In the genomic region with DNA sequence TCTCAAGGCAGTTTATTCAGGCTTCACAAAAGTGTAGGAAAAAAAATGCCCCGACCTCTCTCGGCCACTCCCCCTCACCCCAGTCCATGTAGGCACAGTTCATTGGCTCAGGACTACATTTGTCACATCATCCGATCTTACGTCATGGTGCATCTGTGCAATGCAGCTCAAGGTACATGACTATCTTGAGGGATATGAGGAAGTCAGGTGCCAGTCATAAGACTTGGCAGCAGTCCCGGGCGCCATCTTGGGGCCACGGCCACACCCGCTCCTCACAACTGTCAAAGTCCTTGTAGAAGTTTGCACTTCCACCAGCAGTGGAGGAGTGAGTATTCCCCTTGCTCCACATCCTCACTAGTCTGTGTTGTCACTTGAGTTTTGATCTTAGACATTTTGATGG, we compare ENCODE assay signal across 14 mouse cellular contexts. TPM values are rescaled to one million over a fixed set of nuclear protein-coding genes. Genes with fewer than 3 reads are reported as not detected.
A peak's percentile ranks its signal among the peaks of the same experiment; 100 is the strongest.
DNase-seq lines count a peak whose midpoint lies in the region; TF ChIP-seq lines count a peak whose summit lies in the region.
"Not testable (repeated sequence)": the region's sequence is repeated elsewhere in the genome, so short reads cannot be mapped to it uniquely, and the experiment has no call there.
"Had no signal": no experiment of that assay in that cellular context is flagged by ENCODE, and none has a peak within 500 bp of the region (broad histone marks: within the 10 kb centered on the region; RNA-seq: fewer than 3 reads in every experiment).

No protein-coding gene starts in this region.

- 93% methylated on average over 8 of the region's 8 CpGs for WGBS in kidney, adult 2 months

- H3K9ac ChIP-seq in MEL (ENCODE audit: control insufficient read depth, low read depth, low read length, poor library complexity, severe bottlenecking): not testable (repeated sequence)

- H3K27me3 ChIP-seq in MEL (ENCODE audit: control insufficient read depth in 1 of 2, insufficient read depth in 2 of 2, low read length in 2 of 2); kidney, adult 2 months (replicated peaks; ENCODE audit: control insufficient read depth, insufficient read depth, low read length): not testable (repeated sequence)

- H3K9me3 ChIP-seq in MEL (replicated peaks; ENCODE audit: insufficient read depth, low read length): not testable (repeated sequence)

- H3K27ac ChIP-seq in MEL (ENCODE audit: control insufficient read depth, low read depth, low read length); kidney, adult 2 months (ENCODE audit: insufficient read depth, low read depth, low read length): not testable (repeated sequence)

- DNase-seq in 3134 (ENCODE audit: extremely low read depth, insufficient read length, low spot score): peak; percentile 9
- peak; percentile 38 for DNase-seq in 416B (ENCODE audit: low read depth)
- DNase-seq in MEL (ENCODE audit: low read depth, low spot score): peak; percentile 53
- DNase-seq in MEL-GATA-1-ER (ENCODE audit: extremely low read depth, low read depth): peak; percentile 2
- peak; percentile 76 for DNase-seq in heart, adult 11 months
- peak; percentile 23 for DNase-seq in kidney, adult 2 months
- DNase-seq in kidney, adult 9 months: peak; percentile 11

- not testable (repeated sequence) for H3K4me3 ChIP-seq in MEL (ENCODE audit: control insufficient read depth in 1 of 2, insufficient read depth in 1 of 2, low read depth in 2 of 2, low read length in 2 of 2); kidney, adult 2 months (ENCODE audit: insufficient read depth, low read depth, low read length)

- not testable (repeated sequence) for TF ChIP-seq RAD21 in MEL (IDR thresholded peaks at IDR 0.05; ENCODE audit: low read depth, low read length)

- not testable (repeated sequence) for H3K36me3 ChIP-seq in MEL (ENCODE audit: control insufficient read depth in 1 of 2, insufficient read depth in 2 of 2, low read length in 2 of 2); kidney, adult 2 months (ENCODE audit: control insufficient read depth, insufficient read depth, low read length)

- TF ChIP-seq EP300 in MEL (IDR thresholded peaks at IDR 0.05; ENCODE audit: low read depth in 1 of 2, low read length in 2 of 2): not testable (repeated sequence)

- not testable (repeated sequence) for H3K4me1 ChIP-seq in MEL (ENCODE audit: control insufficient read depth in 1 of 2, insufficient read depth in 2 of 2, low read length in 2 of 2); kidney, adult 2 months (ENCODE audit: control insufficient read depth, insufficient read depth, low read length)

- not testable (repeated sequence) for TF ChIP-seq POLR2A in MEL (IDR thresholded peaks at IDR 0.05; ENCODE audit: control insufficient read depth in 1 of 2, insufficient read depth in 1 of 2, low read depth in 1 of 2, low read length in 2 of 2, poor library complexity in 1 of 2); kidney, adult 2 months (IDR thresholded peaks at IDR 0.05; ENCODE audit: low read depth, low read length)

- not testable (repeated sequence) for H3K79me2 ChIP-seq in MEL (ENCODE audit: control insufficient read depth, insufficient read depth, low read length, poor library complexity)

- not testable (repeated sequence) for TF ChIP-seq CTCF in MEL (IDR thresholded peaks at IDR 0.05 in 2 of 3, conservative IDR thresholded peaks at IDR 0.05 in 1 of 3; ENCODE audit: control insufficient read depth in 1 of 3, insufficient read depth in 1 of 3, low read depth in 2 of 3, low read length in 3 of 3, poor library complexity in 1 of 3, severe bottlenecking in 1 of 3); kidney, adult 2 months (conservative IDR thresholded peaks at IDR 0.05; ENCODE audit: insufficient read depth, insufficient read length, low read depth, low read length)

TF ChIP-seq in MEL, 35 proteins besides CTCF, POLR2A, EP300 and RAD21:
- TF ChIP-seq USF1 (IDR thresholded peaks at IDR 0.05; ENCODE audit: low read depth, low read length): peak; percentile 22; the same call in 1 of the 2 replicates

RNA-seq across cellular contexts. Expression of a gene that starts 31.6 kb away (rescaled TPM):
- total RNA-seq in MEL (2012; rRNA removed): not detected in 2 replicates
- polyA plus RNA-seq in MEL (2012; ENCODE audit: insufficient read depth in 1 of 2, insufficient read length in 2 of 2, low read depth in 1 of 2, low replicate concordance in 2 of 2, missing spikeins in 1 of 2): not detected
- 0.87 and 1.1 TPM in 2 replicates for polyA plus RNA-seq in kidney, adult 2 months (2012; rRNA removed)
- total RNA-seq: CH12.LX had no signal
- polyA plus RNA-seq: C2C12, G1E had no signal

RNA-seq across cellular contexts. Expression of a gene that starts 41.8 kb away (rescaled TPM):
- not detected in 2 replicates for total RNA-seq in MEL (2012; rRNA removed)
- polyA plus RNA-seq in MEL (2012; ENCODE audit: insufficient read depth in 1 of 2, insufficient read length in 2 of 2, low read depth in 1 of 2, low replicate concordance in 2 of 2, missing spikeins in 1 of 2): not detected
- 4.5 and 6.9 TPM in 2 replicates for polyA plus RNA-seq in kidney, adult 2 months (2012; rRNA removed)
- total RNA-seq: adrenal gland, postnatal 14 days; adrenal gland, postnatal 25 days; CH12.LX had no signal
- polyA plus RNA-seq: CD4-positive, CD25-positive, alpha-beta regulatory T cell, adult 4 months; G1E; Patski had no signal

Comparison
In these comparisons a context has a peak if more than half of its experiments do, and no peak if none do; other contexts are left out.
1. DNase-seq: peak in every context shown above with its lines; median percentile 76 in heart, adult 11 months; 53 in MEL; 38 in 416B; 23 in kidney, adult 2 months; 11 in kidney, adult 9 months; 9 in 3134; 2 in MEL-GATA-1-ER.